ENCODE assay signal across 13 mouse cellular contexts in the genomic region with DNA sequence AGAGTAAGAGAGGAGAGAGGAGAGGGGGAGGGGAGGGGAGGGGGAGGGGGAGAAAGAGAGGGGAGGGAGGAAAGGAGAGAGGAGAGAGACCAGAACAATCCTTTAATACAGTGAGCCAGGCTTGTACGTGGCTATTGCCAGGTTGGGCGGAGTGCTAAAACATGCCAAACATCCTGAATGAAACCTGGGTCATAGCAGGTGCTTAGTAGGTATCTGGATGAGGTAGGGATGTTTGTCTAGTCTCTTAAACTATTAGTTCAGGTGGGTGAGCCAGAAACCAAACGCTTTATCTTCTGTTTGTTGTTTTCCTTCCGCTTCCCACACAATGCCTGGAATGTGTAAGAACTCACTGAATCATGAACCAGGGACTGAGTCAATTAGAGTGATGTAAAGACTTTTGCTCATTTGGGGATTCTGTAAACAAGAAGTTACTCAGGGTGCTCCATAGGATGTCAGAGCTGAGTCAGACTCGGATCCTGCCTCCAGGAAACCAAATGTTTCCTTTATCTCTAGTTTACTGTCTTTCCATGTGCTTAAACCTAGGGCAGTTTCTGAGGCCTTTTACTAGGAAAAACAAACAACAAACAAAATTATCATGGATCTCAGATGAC.
DNase-seq lines count a peak whose midpoint lies in the region; ATAC-seq and TF ChIP-seq lines count a peak whose summit lies in the region.
"Had no signal": no experiment of that assay in that cellular context is flagged by ENCODE, and none has a peak within 500 bp of the region (broad histone marks: within the 10 kb centered on the region; RNA-seq: fewer than 3 reads in every experiment).

No protein-coding gene starts in this region.

- H3K27ac ChIP-seq in kidney, postnatal 0 days = no peak overlapping the region
- peak overlapping the region; percentile 99 for H3K27ac ChIP-seq in thymus, adult 2 months (ENCODE audit: control insufficient read depth, insufficient read depth, low read length)
- H3K27ac ChIP-seq in bone marrow, adult 2 months (ENCODE audit: control insufficient read depth, insufficient read depth, low read depth, low read length, poor library complexity) = peak overlapping the region; percentile 87
- peak overlapping the region; percentile 40 for H3K27ac ChIP-seq in stomach, postnatal 0 days (replicated peaks)
- H3K27ac ChIP-seq: layer of hippocampus, adult 2 months; limb, embryonic 10.5 days had no signal

- no peak for TF ChIP-seq CTCF in kidney, postnatal 0 days (IDR thresholded peaks at IDR 0.05; ENCODE audit: low read depth)
- TF ChIP-seq CTCF in thymus, adult 2 months (IDR thresholded peaks at IDR 0.05; ENCODE audit: borderline replicate concordance, control insufficient read depth, extremely low read depth, insufficient read depth, low read length, poor library complexity) = no peak
- TF ChIP-seq CTCF in bone marrow, adult 2 months (IDR thresholded peaks at IDR 0.05; ENCODE audit: control insufficient read depth, insufficient read depth, low read length) = no peak
- TF ChIP-seq CTCF in stomach, postnatal 0 days (IDR thresholded peaks at IDR 0.05; ENCODE audit: low read depth) = no peak

- 42% methylated on average over 5 of the region's 5 CpGs for WGBS in kidney, postnatal 0 days
- WGBS in thymus, adult 2 months = 62% methylated on average over 5 of the region's 5 CpGs
- WGBS in bone marrow, adult 2 months = 46% methylated on average over 5 of the region's 5 CpGs
- 29% methylated on average over 5 of the region's 5 CpGs for WGBS in stomach, postnatal 0 days

- no peak for ATAC-seq in kidney, postnatal 0 days (replicated peaks; ENCODE audit: low FRiP score, low read depth)
- ATAC-seq in stomach, postnatal 0 days (ENCODE audit: low FRiP score, low TSS enrichment) = peak; percentile 87
- ATAC-seq in megakaryocyte progenitor cell, adult 5-6 weeks (replicated peaks; ENCODE audit: poor library complexity) = no peak

- H3K27me3 ChIP-seq in kidney, postnatal 0 days (ENCODE audit: insufficient read depth, low read length) = no peaks in the 10 kb centered on the region
- H3K27me3 ChIP-seq in thymus, adult 2 months (ENCODE audit: control insufficient read depth, insufficient read depth, low read length) = no peaks in the 10 kb centered on the region
- H3K27me3 ChIP-seq in stomach, postnatal 0 days (ENCODE audit: control insufficient read depth, insufficient read depth, low read length) = no peaks in the 10 kb centered on the region

- no peak for TF ChIP-seq EP300 in stomach, postnatal 0 days (optimal IDR thresholded peaks at IDR 0.05)

- H3K4me3 ChIP-seq in kidney, postnatal 0 days (replicated peaks; ENCODE audit: low read depth, low read length) = no peak overlapping the region
- H3K4me3 ChIP-seq in thymus, adult 2 months (ENCODE audit: control insufficient read depth, insufficient read depth, low read length) = no peak overlapping the region
- no peak overlapping the region for H3K4me3 ChIP-seq in bone marrow, adult 2 months (replicated peaks; ENCODE audit: control insufficient read depth, low read depth, low read length)
- H3K4me3 ChIP-seq in stomach, postnatal 0 days (ENCODE audit: low read depth, low read length) = no peak overlapping the region
- H3K4me3 ChIP-seq: layer of hippocampus, adult 2 months; limb, embryonic 10.5 days had no signal

- H3K9me3 ChIP-seq in kidney, postnatal 0 days (replicated peaks; ENCODE audit: low read length) = no peaks in the 10 kb centered on the region
- no peaks in the 10 kb centered on the region for H3K9me3 ChIP-seq in stomach, postnatal 0 days (ENCODE audit: control insufficient read depth, low read length)
- H3K9me3 ChIP-seq: limb, embryonic 10.5 days had no signal

- H3K4me2 ChIP-seq in kidney, postnatal 0 days (ENCODE audit: low read length) = no peak overlapping the region
- H3K4me2 ChIP-seq in stomach, postnatal 0 days (replicated peaks; ENCODE audit: low read depth) = no peak overlapping the region

- H3K36me3 ChIP-seq in kidney, postnatal 0 days (ENCODE audit: insufficient read depth, low read length) = no peaks in the 10 kb centered on the region
- H3K36me3 ChIP-seq in thymus, adult 2 months (ENCODE audit: control insufficient read depth, insufficient read depth, low read length) = no peaks in the 10 kb centered on the region
- H3K36me3 ChIP-seq in stomach, postnatal 0 days (ENCODE audit: control insufficient read depth, insufficient read depth, low read length) = no peaks in the 10 kb centered on the region
- H3K36me3 ChIP-seq: limb, embryonic 10.5 days had no signal

- H3K4me1 ChIP-seq in kidney, postnatal 0 days (replicated peaks; ENCODE audit: insufficient read depth, low read length) = no peaks in the 10 kb centered on the region
- peaks cover 46% of the 10 kb centered on the region for H3K4me1 ChIP-seq in thymus, adult 2 months (replicated peaks; ENCODE audit: control insufficient read depth, insufficient read depth, low read length)
- H3K4me1 ChIP-seq in bone marrow, adult 2 months (ENCODE audit: control insufficient read depth, insufficient read depth, low read length) = peaks cover 18% of the 10 kb centered on the region
- no peaks in the 10 kb centered on the region for H3K4me1 ChIP-seq in stomach, postnatal 0 days (replicated peaks; ENCODE audit: control insufficient read depth, insufficient read depth)

- no peak for TF ChIP-seq POLR2A in thymus, adult 2 months (IDR thresholded peaks at IDR 0.05; ENCODE audit: control insufficient read depth, extremely low read depth, insufficient read depth, low read length, poor library complexity)
- TF ChIP-seq POLR2A in bone marrow, adult 2 months (IDR thresholded peaks at IDR 0.05; ENCODE audit: borderline replicate concordance, control insufficient read depth, low read depth, low read length) = no peak

- DNase-seq in kidney, postnatal 0 days (ENCODE audit: low spot score) = peak; percentile 18
- no peak for DNase-seq in kidney, postnatal 36 days
- no peak for DNase-seq in thymus, adult 2 months
- no peak for DNase-seq in thymus, postnatal 0 days (ENCODE audit: low spot score)
- peak; percentile 26 for DNase-seq in stomach, postnatal 0 days (ENCODE audit: low spot score)
- no peak for DNase-seq in gastrocnemius, postnatal 10 days
- DNase-seq: adrenal gland, adult 8-10 months; cerebellum, adult 11 months; right cerebral cortex, postnatal 4 days had no signal

- H3K9ac ChIP-seq in kidney, postnatal 0 days (ENCODE audit: low read depth, low read length) = no peak overlapping the region
- H3K9ac ChIP-seq in stomach, postnatal 0 days (ENCODE audit: low read length) = no peak overlapping the region

Comparison
In these comparisons a context has a peak if more than half of its experiments do, and no peak if none do; other contexts are left out.
1. DNase-seq: peak in kidney, postnatal 0 days (single experiment) and stomach, postnatal 0 days (single experiment); none in kidney, postnatal 36 days (0 of 2), thymus, adult 2 months (single experiment), thymus, postnatal 0 days (single experiment) and gastrocnemius, postnatal 10 days (single experiment).